Mouse (Mus musculus) kidney, postnatal 0 days (tissue): ENCODE data around the gene Slc9a8. TPM values are rescaled to one million over a fixed set of nuclear protein-coding genes. Genes with fewer than 3 reads are reported as not detected.

Experiments used
- ATAC-seq: fragments of 200-750 bp; cut with Nextera tagmentation; replicated peaks from 2 replicates; pipeline ENCODE4 v1.8.0; 2017; ENCODE audit warnings: low read depth, moderate number of reproducible peaks, moderate TSS enrichment, moderate library complexity; ENCODE audit not compliant: low FRiP score
- DNase-seq: peaks from one replicate; pipeline ENCODE4 v3.0.0-alpha.2; 2016; ENCODE audit warnings: low spot score
- H3K27ac ChIP-seq: fragments of 300-500 bp; sonication (generic); 2 replicates; pipeline ENCODE4 v1.5.1; 2014; ENCODE audit warnings: mild to moderate bottlenecking
- H3K27me3 ChIP-seq: fragments of 300-500 bp; sonication (generic); 2 replicates; pipeline ENCODE4 v1.6.1; 2014; ENCODE audit warnings: low read length, mixed read lengths; ENCODE audit not compliant: insufficient read depth
- H3K36me3 ChIP-seq: fragments of 300-500 bp; sonication (generic); 2 replicates; pipeline ENCODE4 v1.6.1; 2014; ENCODE audit warnings: low read length, mixed read lengths; ENCODE audit not compliant: insufficient read depth
- H3K4me1 ChIP-seq: fragments of 300-500 bp; sonication (generic); replicated peaks from 2 replicates; pipeline ENCODE4 v1.6.1; 2014; ENCODE audit warnings: antibody characterized with exemption, low read length, mixed read lengths; ENCODE audit not compliant: insufficient read depth
- H3K4me2 ChIP-seq: fragments of 300-500 bp; sonication (generic); 2 replicates; pipeline ENCODE4 v1.6.1; 2014; ENCODE audit warnings: mild to moderate bottlenecking, low read length, moderate library complexity, mixed read lengths
- H3K4me3 ChIP-seq: fragments of 300-500 bp; sonication (generic); replicated peaks from 2 replicates; pipeline ENCODE4 v1.5.1; 2014; ENCODE audit warnings: low read depth, low read length
- H3K9ac ChIP-seq: fragments of 300-500 bp; sonication (generic); 2 replicates; pipeline ENCODE4 v1.6.1; 2014; ENCODE audit warnings: low read depth, low read length
- H3K9me3 ChIP-seq: fragments of 300-500 bp; sonication (generic); replicated peaks from 2 replicates; pipeline ENCODE4 v1.6.1; 2016; ENCODE audit warnings: low read length, inconsistent platforms, mixed read lengths
- CTCF ChIP-seq: IDR thresholded peaks from 2 replicates; pipeline ENCODE4 v1.5.1; 2016; ENCODE audit warnings: antibody characterized with exemption, low read depth, mild to moderate bottlenecking, moderate library complexity
- WGBS: fragments of 180-500 bp; shearing (Covaris S2); extraction: QIAGEN DNeasy Blood & Tissue Kit; methylation state at CpG from one replicate; pipeline ENCODE4 v1.1.7; 2014; 5-methylcytosine and 5-hydroxymethylcytosine counted together
- polyA plus RNA-seq: library from polyadenylated mRNA; unstranded; fragments of >200 nt; fragmentation: Nextera tagmentation; extraction: Ambion mirVana; gene quantifications from 2 replicates; pipeline ENCODE4 v1.2.1, GENCODE M21; 2015

Gene Slc9a8
- polyA plus RNA-seq, 1 experiment from 2014 or later, result 14.2 TPM

DNA sequence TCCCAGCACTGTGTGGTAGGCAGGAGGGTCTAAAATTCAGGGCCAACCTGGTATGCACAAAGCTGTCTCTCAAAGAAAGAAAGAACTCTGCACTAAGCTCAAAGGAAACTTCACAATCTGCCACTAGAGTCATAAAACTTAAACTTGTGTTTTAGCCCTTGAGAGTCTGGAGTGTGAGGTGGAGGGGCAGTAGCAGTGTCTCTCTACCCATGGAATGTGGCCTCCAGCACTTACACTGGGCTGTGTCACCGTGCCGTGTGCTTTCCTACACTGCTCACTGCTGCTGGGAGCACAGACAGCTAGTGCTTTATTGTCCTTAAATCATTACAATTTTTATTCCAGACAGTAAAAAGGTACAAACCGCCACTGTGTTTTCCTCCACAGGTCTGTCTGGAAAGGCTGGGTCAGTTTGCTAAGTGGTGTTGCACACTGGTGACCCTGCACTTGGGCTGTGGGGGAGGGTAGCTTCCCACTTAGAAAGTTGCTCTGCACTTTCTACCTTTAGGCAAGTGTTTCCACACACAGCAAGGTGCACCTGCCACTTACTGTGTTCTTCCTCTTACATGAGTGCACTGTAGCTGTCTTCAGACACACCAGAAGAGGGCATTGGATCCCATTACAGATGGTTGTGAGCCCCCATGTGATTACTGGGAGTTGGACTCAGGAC, 86.3 kb downstream of the Slc9a8 start:
- no peak overlapping the region for H3K27ac ChIP-seq
- 0 out of 2 replicates have a peak, but pooled peaks cover 15% of the 10 kb centered on the region for H3K4me1 ChIP-seq
- no peak for DNase-seq
- TF ChIP-seq CTCF, result no peak
- H3K9me3 ChIP-seq, result no peaks in the 10 kb centered on the region
- no peak overlapping the region for H3K9ac ChIP-seq
- 87% methylated on average over 3 of the region's 3 CpGs for WGBS
- H3K4me3 ChIP-seq, result no peak overlapping the region
- no peak overlapping the region for H3K4me2 ChIP-seq
- no peaks in the 10 kb centered on the region for H3K27me3 ChIP-seq
- H3K36me3 ChIP-seq, result peaks cover 34% of the 10 kb centered on the region
- ATAC-seq, result no peak

GRCm38 (mm10) chr2:167508569-167508968, 87.1 kb downstream of the Slc9a8 start:
- H3K4me3 ChIP-seq, result no peak overlapping the region
- TF ChIP-seq CTCF, result no peak
- H3K27me3 ChIP-seq, result no peaks in the 10 kb centered on the region
- no peak for DNase-seq
- no peaks in the 10 kb centered on the region for H3K9me3 ChIP-seq
- H3K9ac ChIP-seq, result no peak overlapping the region
- H3K27ac ChIP-seq, result no peak overlapping the region
- WGBS, result 88% methylated on average over 4 of the region's 4 CpGs
- no peak overlapping the region for H3K4me2 ChIP-seq
- no peak for ATAC-seq
- peaks cover 40% of the 10 kb centered on the region for H3K36me3 ChIP-seq
- 0 out of 2 replicates have a peak, but pooled peaks cover 13% of the 10 kb centered on the region for H3K4me1 ChIP-seq

- DNase-seq, result no peak
Observed at GRCm38 (mm10) chr2:167510485-167510884, 89.0 kb downstream of the Slc9a8 start.

GRCm38 (mm10) chr2:167512365-167512764, 90.9 kb downstream of the Slc9a8 start:
- H3K27me3 ChIP-seq, result no peaks in the 10 kb centered on the region
- H3K4me1 ChIP-seq, result no peaks in the 10 kb centered on the region
- DNase-seq, result no peak
- H3K9ac ChIP-seq, result no peak overlapping the region
- H3K27ac ChIP-seq, result no peak overlapping the region
- 93% methylated on average over 9 of the region's 9 CpGs for WGBS
- peaks cover 66% of the 10 kb centered on the region for H3K36me3 ChIP-seq
- no peak overlapping the region for H3K4me3 ChIP-seq
- no peak overlapping the region for H3K4me2 ChIP-seq
- ATAC-seq, result no peak
- no peak for TF ChIP-seq CTCF
- H3K9me3 ChIP-seq, result no peaks in the 10 kb centered on the region

More at GRCm38 (mm10) chr2:167510485-167510884, 89.0 kb downstream of the Slc9a8 start:
- H3K27me3 ChIP-seq, result no peaks in the 10 kb centered on the region
- H3K9ac ChIP-seq, result no peak overlapping the region
- no peak overlapping the region for H3K4me2 ChIP-seq
- no peak overlapping the region for H3K27ac ChIP-seq
- H3K4me3 ChIP-seq, result no peak overlapping the region
- H3K9me3 ChIP-seq, result no peaks in the 10 kb centered on the region
- peaks cover 57% of the 10 kb centered on the region for H3K36me3 ChIP-seq
- 0 out of 2 replicates have a peak, but pooled peaks cover 6% of the 10 kb centered on the region for H3K4me1 ChIP-seq
- ATAC-seq, result no peak
- 73% methylated on average over 3 of the region's 3 CpGs for WGBS
- TF ChIP-seq CTCF, result no peak

GRCm38 (mm10) chr2:167512970-167513369, 91.5 kb downstream of the Slc9a8 start:
- Histone ChIP-seq H3K36me3 (peaks cover 69% of the 10 kb centered on the region), H3K4me1 (no peaks in the 10 kb centered on the region), H3K4me3 (no peak overlapping the region), H3K4me2 (no peak overlapping the region), H3K27ac (no peak overlapping the region), H3K27me3 (no peaks in the 10 kb centered on the region), H3K9me3 (no peaks in the 10 kb centered on the region), H3K9ac (no peak overlapping the region)
- no peak for ATAC-seq
- TF ChIP-seq CTCF, result peak; percentile 57
- 88% methylated on average over 5 of the region's 5 CpGs for WGBS
- DNase-seq, result no peak

DNA sequence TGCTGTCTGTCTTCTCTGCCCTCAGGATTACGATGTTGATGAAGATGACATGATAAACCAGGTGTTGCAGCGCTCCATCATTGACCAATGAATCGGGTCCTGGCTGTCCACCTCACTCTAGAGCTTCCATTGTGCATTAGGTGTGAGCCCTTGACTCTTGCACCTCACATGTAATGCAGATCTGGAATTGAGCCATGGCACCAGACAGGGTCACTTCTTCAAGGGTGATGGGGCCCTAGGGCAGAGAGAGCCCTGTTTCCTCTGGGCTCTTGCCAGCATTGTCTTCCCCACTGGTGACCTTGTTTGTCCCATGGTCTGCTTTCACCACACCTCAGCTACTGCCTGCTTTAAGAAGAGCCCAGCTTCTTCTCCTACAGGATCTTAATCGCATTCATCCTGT, 93.1 kb downstream of the Slc9a8 start:
- Histone ChIP-seq H3K36me3 (peaks cover 60% of the 10 kb centered on the region), H3K4me1 (no peaks in the 10 kb centered on the region), H3K4me3 (no peak overlapping the region), H3K9me3 (no peaks in the 10 kb centered on the region), H3K27me3 (no peaks in the 10 kb centered on the region), H3K9ac (no peak overlapping the region), H3K4me2 (no peak overlapping the region), H3K27ac (no peak overlapping the region)
- DNase-seq (no peak), ATAC-seq (no peak)
- TF ChIP-seq CTCF, result no peak
- 96% methylated on average over 4 of the region's 4 CpGs for WGBS
